ENCODE assay signal across 30 mouse cellular contexts in genomic region chr10:93460106-93460505, GRCm38 (mm10). TPM values are rescaled to one million over a fixed set of nuclear protein-coding genes. Genes with fewer than 3 reads are reported as not detected.
"Had no signal": no experiment of that assay in that cellular context is flagged by ENCODE, and none has a peak within 500 bp of the region (broad histone marks: within the 10 kb centered on the region; RNA-seq: fewer than 3 reads in every experiment).

No protein-coding gene starts in this region.

- H3K4me3 ChIP-seq: embryonic facial prominence, embryonic 10.5 days; embryonic facial prominence, embryonic 12.5 days; embryonic facial prominence, embryonic 13.5 days; embryonic facial prominence, embryonic 15.5 days; erythroblast, embryonic 14.5 days; forebrain, embryonic 10.5 days; forebrain, embryonic 12.5 days; forebrain, embryonic 13.5 days; forebrain, embryonic 15.5 days; gastrocnemius, adult 2 months; heart, adult 2 months; heart, embryonic 10.5 days had no signal

- DNase-seq: cerebellum, adult 9-11 months; cerebellum, postnatal 10 days; cerebellum, postnatal 14 days; cerebellum, postnatal 25 days; cerebellum, postnatal 36 days; embryo, embryonic 11 days; forebrain, postnatal 0 days; gastrocnemius, adult 2 months; gastrocnemius, postnatal 10 days; gastrocnemius, postnatal 14 days; gastrocnemius, postnatal 25 days; gastrocnemius, postnatal 36 days; heart, adult 18-20 months; heart, adult 2 months had no signal

- ATAC-seq: forebrain, embryonic 13.5 days; forebrain, embryonic 14.5 days; forebrain, embryonic 15.5 days; forebrain, embryonic 16.5 days; forebrain, postnatal 0 days had no signal

- H3K9ac ChIP-seq: embryonic facial prominence, embryonic 12.5 days; embryonic facial prominence, embryonic 13.5 days; embryonic facial prominence, embryonic 15.5 days; forebrain, embryonic 12.5 days; forebrain, embryonic 13.5 days; forebrain, embryonic 15.5 days; forebrain, postnatal 0 days had no signal

- H3K27me3 ChIP-seq: embryonic facial prominence, embryonic 12.5 days; embryonic facial prominence, embryonic 13.5 days; embryonic facial prominence, embryonic 15.5 days; forebrain, embryonic 12.5 days; forebrain, embryonic 13.5 days; forebrain, embryonic 15.5 days had no signal

- H3K4me2 ChIP-seq: embryonic facial prominence, embryonic 12.5 days; embryonic facial prominence, embryonic 13.5 days; embryonic facial prominence, embryonic 15.5 days; forebrain, embryonic 12.5 days; forebrain, embryonic 13.5 days; forebrain, embryonic 15.5 days had no signal

- H3K9me3 ChIP-seq: embryonic facial prominence, embryonic 10.5 days; embryonic facial prominence, embryonic 12.5 days; embryonic facial prominence, embryonic 13.5 days; embryonic facial prominence, embryonic 15.5 days; forebrain, embryonic 10.5 days; forebrain, embryonic 12.5 days; forebrain, embryonic 13.5 days; forebrain, embryonic 15.5 days; heart, embryonic 10.5 days had no signal

- H3K27ac ChIP-seq: embryonic facial prominence, embryonic 10.5 days; embryonic facial prominence, embryonic 12.5 days; embryonic facial prominence, embryonic 13.5 days; embryonic facial prominence, embryonic 15.5 days; forebrain, embryonic 10.5 days; forebrain, embryonic 12.5 days; forebrain, embryonic 13.5 days; forebrain, embryonic 15.5 days; gastrocnemius, adult 2 months; heart, adult 2 months; heart, embryonic 10.5 days had no signal

RNA-seq across cellular contexts. Expression of gene Hal, which starts 28.5 kb away (rescaled TPM):
- polyA plus RNA-seq: cortical plate, adult 2 months; embryonic facial prominence, embryonic 11.5 days; embryonic facial prominence, embryonic 12.5 days; erythroblast, embryonic 14.5 days; forebrain, embryonic 11.5 days; forebrain, embryonic 13.5 days; forebrain, embryonic 14.5 days; forebrain, embryonic 15.5 days; frontal cortex, adult 2 months had no signal
